Mouse (Mus musculus): ENCODE measurements around the gene Ncapd2.

- no peak for TF ChIP-seq ZNF384 (IDR thresholded peaks at IDR 0.05; ENCODE audit: low read depth, low read length)
- no peak for TF ChIP-seq ZC3H11A (IDR thresholded peaks at IDR 0.05; ENCODE audit: borderline replicate concordance, low read depth, low read length)
- TF ChIP-seq CHD2 (IDR thresholded peaks at IDR 0.05; ENCODE audit: low read depth, low read length) = no peak
These were observed 21.6 kb upstream of the Ncapd2 start for GRCm38 (mm10) chr6:125213129-125213528.

Data from ES-E14 (cell line).